22 mouse cellular contexts compared by ENCODE assay signal in genomic region chr17:49475174-49475573, GRCm38 (mm10). TPM values are rescaled to one million over a fixed set of nuclear protein-coding genes. Genes with fewer than 3 reads are reported as not detected.
DNase-seq lines count a peak whose midpoint lies in the region; ATAC-seq and TF ChIP-seq lines count a peak whose summit lies in the region.
"Had no signal": no experiment of that assay in that cellular context is flagged by ENCODE, and none has a peak within 500 bp of the region (broad histone marks: within the 10 kb centered on the region; RNA-seq: fewer than 3 reads in every experiment).

No protein-coding gene starts in this region.

- no peak for DNase-seq in kidney, adult 2 months
- DNase-seq: adrenal gland, adult 8-10 months; adrenal gland, postnatal 14 days; adrenal gland, postnatal 36 days; B cell, adult 2 months; cerebellum, adult 11-12 months; cerebellum, adult 2 months; cerebellum, adult 9-10 months; cerebellum, postnatal 10 days; cerebellum, postnatal 25 days had no signal

- H3K9me3 ChIP-seq in forebrain, embryonic 12.5 days: no peaks in the 10 kb centered on the region
- no peaks in the 10 kb centered on the region for H3K9me3 ChIP-seq in heart, embryonic 11.5 days (replicated peaks; ENCODE audit: control insufficient read depth, low read length)
- H3K9me3 ChIP-seq: embryonic facial prominence, embryonic 10.5 days; embryonic facial prominence, embryonic 12.5 days had no signal

- H3K79me3 ChIP-seq in C2C12 (ENCODE audit: low read depth): no peaks in the 10 kb centered on the region

- ATAC-seq in forebrain, embryonic 12.5 days (ENCODE audit: low FRiP score): no peak
- ATAC-seq in heart, embryonic 11.5 days (replicated peaks; ENCODE audit: insufficient number of reproducible peaks, low FRiP score, low TSS enrichment): no peak
- ATAC-seq: activated CD4-positive, CD25-positive, alpha-beta regulatory T cell, adult 4 months; forebrain, embryonic 14.5 days; forebrain, embryonic 16.5 days; Patski had no signal

- no peaks in the 10 kb centered on the region for H3K79me2 ChIP-seq in C2C12 (ENCODE audit: control insufficient read depth, insufficient read depth)
- H3K79me2 ChIP-seq in myocyte (ENCODE audit: control insufficient read depth, insufficient read depth): no peaks in the 10 kb centered on the region

- peak overlapping the region; percentile 16; the same call in 1 of the 2 replicates for H3K27ac ChIP-seq in embryonic fibroblast, embryonic 13.5 days (ENCODE audit: insufficient read depth, low read length)
- H3K27ac ChIP-seq in forebrain, embryonic 12.5 days: no peak overlapping the region
- no peak overlapping the region for H3K27ac ChIP-seq in heart, embryonic 11.5 days (ENCODE audit: low read depth, low read length)
- no peak overlapping the region for H3K27ac ChIP-seq in kidney, adult 2 months (ENCODE audit: insufficient read depth, low read depth, low read length)
- H3K27ac ChIP-seq: embryonic facial prominence, embryonic 10.5 days; embryonic facial prominence, embryonic 12.5 days had no signal

- 84% methylated on average over 1 of the region's 1 CpGs for whole genome bisulfite sequencing in forebrain, embryonic 12.5 days
- WGBS in heart, embryonic 11.5 days (ENCODE audit: insufficient replicate concordance): 74% methylated on average over 1 of the region's 1 CpGs
- WGBS in kidney, adult 2 months: 87% methylated on average over 1 of the region's 1 CpGs

- H3K36me3 ChIP-seq in C2C12 (ENCODE audit: control insufficient read depth, insufficient read depth): no peaks in the 10 kb centered on the region
- no peaks in the 10 kb centered on the region for H3K36me3 ChIP-seq in myocyte (ENCODE audit: control insufficient read depth, insufficient read depth)
- H3K36me3 ChIP-seq in forebrain, embryonic 12.5 days (replicated peaks): no peaks in the 10 kb centered on the region
- no peaks in the 10 kb centered on the region; the same call in 1 of the 2 replicates for H3K36me3 ChIP-seq in heart, embryonic 11.5 days (ENCODE audit: control insufficient read depth, insufficient read depth, low read length)
- no peaks in the 10 kb centered on the region for H3K36me3 ChIP-seq in kidney, adult 2 months (ENCODE audit: control insufficient read depth, insufficient read depth, low read length)

- peaks cover 21% of the 10 kb centered on the region; the same call in 1 of the 2 replicates for H3K4me1 ChIP-seq in embryonic fibroblast, embryonic 13.5 days (ENCODE audit: control insufficient read depth, insufficient read depth, low read length)
- peaks cover 7% of the 10 kb centered on the region; the same call in 1 of the 2 replicates for H3K4me1 ChIP-seq in forebrain, embryonic 12.5 days
- H3K4me1 ChIP-seq in heart, embryonic 11.5 days (ENCODE audit: control insufficient read depth, insufficient read depth, low read length): peaks cover 17% of the 10 kb centered on the region
- H3K4me1 ChIP-seq in kidney, adult 2 months (ENCODE audit: control insufficient read depth, insufficient read depth, low read length): no peaks in the 10 kb centered on the region
- H3K4me1 ChIP-seq: embryonic facial prominence, embryonic 12.5 days had no signal

- H3K4me3 ChIP-seq in C2C12 (ENCODE audit: insufficient read depth, poor library complexity, severe bottlenecking): no peak overlapping the region
- H3K4me3 ChIP-seq in embryonic fibroblast, embryonic 13.5 days (ENCODE audit: insufficient read depth, low read length): no peak overlapping the region
- H3K4me3 ChIP-seq in myocyte: no peak overlapping the region
- no peak overlapping the region for H3K4me3 ChIP-seq in forebrain, embryonic 12.5 days (replicated peaks)
- H3K4me3 ChIP-seq in heart, embryonic 11.5 days (ENCODE audit: low read depth, low read length): no peak overlapping the region
- no peak overlapping the region for H3K4me3 ChIP-seq in kidney, adult 2 months (ENCODE audit: insufficient read depth, low read depth, low read length)
- H3K4me3 ChIP-seq: embryonic facial prominence, embryonic 10.5 days; embryonic facial prominence, embryonic 12.5 days; erythroblast, embryonic 14.5 days had no signal

- no peak overlapping the region for H3K9ac ChIP-seq in forebrain, embryonic 12.5 days
- no peak overlapping the region for H3K9ac ChIP-seq in heart, embryonic 11.5 days (ENCODE audit: low read depth, low read length)
- H3K9ac ChIP-seq: embryonic facial prominence, embryonic 12.5 days had no signal

- TF ChIP-seq POLR2A in embryonic fibroblast, embryonic 13.5 days (IDR thresholded peaks at IDR 0.05; ENCODE audit: low read depth, low read length): no peak
- no peak for TF ChIP-seq POLR2A in myocyte (IDR thresholded peaks at IDR 0.05; ENCODE audit: insufficient read length, low read depth)
- no peak for TF ChIP-seq POLR2A in kidney, adult 2 months (IDR thresholded peaks at IDR 0.05; ENCODE audit: low read depth, low read length)

- peak overlapping the region; percentile 62 for H3K4me2 ChIP-seq in myocyte (ENCODE audit: low read depth)
- H3K4me2 ChIP-seq in forebrain, embryonic 12.5 days: no peak overlapping the region
- H3K4me2 ChIP-seq in heart, embryonic 11.5 days: no peak overlapping the region
- H3K4me2 ChIP-seq: embryonic facial prominence, embryonic 12.5 days had no signal

- no peak for TF ChIP-seq CTCF in C2C12 (IDR thresholded peaks at IDR 0.05; ENCODE audit: control insufficient read depth, insufficient read depth, insufficient read length)
- TF ChIP-seq CTCF in embryonic fibroblast, embryonic 13.5 days (IDR thresholded peaks at IDR 0.05; ENCODE audit: borderline replicate concordance, insufficient read depth, low read length): no peak
- TF ChIP-seq CTCF in kidney, adult 2 months (conservative IDR thresholded peaks at IDR 0.05; ENCODE audit: insufficient read depth, insufficient read length, low read depth, low read length): no peak

- H3ac ChIP-seq in C2C12 (ENCODE audit: control insufficient read depth, insufficient read length, low read depth): no peak overlapping the region
- H3ac ChIP-seq in myocyte (ENCODE audit: control insufficient read depth, insufficient read length): no peak overlapping the region

- H3K27me3 ChIP-seq in C2C12 (ENCODE audit: control insufficient read depth, insufficient read depth, insufficient read length): no peaks in the 10 kb centered on the region
- H3K27me3 ChIP-seq in myocyte (ENCODE audit: control insufficient read depth, insufficient read depth, insufficient read length): no peaks in the 10 kb centered on the region
- no peaks in the 10 kb centered on the region for H3K27me3 ChIP-seq in forebrain, embryonic 12.5 days
- no peaks in the 10 kb centered on the region for H3K27me3 ChIP-seq in heart, embryonic 11.5 days (ENCODE audit: control insufficient read depth, insufficient read depth, low read length)
- H3K27me3 ChIP-seq in kidney, adult 2 months (replicated peaks; ENCODE audit: control insufficient read depth, insufficient read depth, low read length): no peaks in the 10 kb centered on the region
- H3K27me3 ChIP-seq: embryonic facial prominence, embryonic 12.5 days; Patski had no signal

TF ChIP-seq in C2C12, 6 proteins besides CTCF, POLR2A, EP300 and RAD21:
- TF ChIP-seq MYOG (IDR thresholded peaks at IDR 0.05; ENCODE audit: control insufficient read depth, extremely low read depth, insufficient read length): no peak
- peak; percentile 95 for TF ChIP-seq MYOD1 (IDR thresholded peaks at IDR 0.05; ENCODE audit: control insufficient read depth, insufficient read length, low read depth)
- TF ChIP-seq USF1 (IDR thresholded peaks at IDR 0.05; ENCODE audit: low read depth): no peak
- TF ChIP-seq MAX (IDR thresholded peaks at IDR 0.05): no peak

TF ChIP-seq in myocyte, 11 proteins besides CTCF, POLR2A, EP300 and RAD21:
- no peak for TF ChIP-seq TCF3 (IDR thresholded peaks at IDR 0.05; ENCODE audit: insufficient read length, low read depth)
- TF ChIP-seq USF1 (IDR thresholded peaks at IDR 0.05; ENCODE audit: low read depth): no peak
- peak; percentile 70 for TF ChIP-seq TCF12 (IDR thresholded peaks at IDR 0.05; ENCODE audit: insufficient read depth, poor library complexity, severe bottlenecking)
- peak; percentile 69 for TF ChIP-seq CEBPB (IDR thresholded peaks at IDR 0.05; ENCODE audit: insufficient read depth, poor library complexity, severe bottlenecking)
- TF ChIP-seq MYOD1 (IDR thresholded peaks at IDR 0.05; ENCODE audit: control insufficient read depth in 1 of 3, insufficient read length in 2 of 3, low read depth in 2 of 3): peak; percentile 43 to 94 (median 93)
- TF ChIP-seq E2F4 (IDR thresholded peaks at IDR 0.05; ENCODE audit: insufficient read depth): no peak
- peak in 2 of 3 experiments; percentile 45 to 79 for TF ChIP-seq MYOG (IDR thresholded peaks at IDR 0.05; ENCODE audit: control insufficient read depth in 1 of 3, insufficient read depth in 1 of 3, insufficient read length in 2 of 3, low read depth in 2 of 3)
- no peak for TF ChIP-seq POLR2AphosphoS2 (IDR thresholded peaks at IDR 0.05; ENCODE audit: insufficient read length, low read depth)

RNA-seq across cellular contexts. Expression of gene Mocs1, which starts 47.0 kb away (rescaled TPM):
- polyA plus RNA-seq in C2C12 (2012; fragmentation: generic; extraction: Trizol) (13.7 TPM), myocyte (2012; fragmentation: generic; extraction: Trizol) (12.7 TPM)
- polyA plus RNA-seq in embryonic fibroblast, embryonic 13.5 days (2011; ENCODE audit: insufficient read length, low read depth, missing spikeins): 18.5 and 19.5 TPM in 2 replicates
- polyA plus RNA-seq in forebrain, embryonic 12.5 days (2016; fragmentation: Nextera tagmentation; extraction: Ambion mirVana): 3.6 and 4.5 TPM in 2 replicates
- polyA plus RNA-seq in heart, embryonic 11.5 days (2014; fragmentation: Nextera tagmentation; extraction: Ambion mirVana): 7.3 and 8.7 TPM in 2 replicates
- 41.4 and 41.5 TPM in 2 replicates for polyA plus RNA-seq in kidney, adult 2 months (2012; rRNA removed)
